Mouse (Mus musculus): ENCODE data around the gene Fyn. TPM values are rescaled to one million over a fixed set of nuclear protein-coding genes. Genes with fewer than 3 reads are reported as not detected.

Gene Fyn
- polyA plus RNA-seq, 1 experiment from 2014 or later = 32.6 TPM

GRCm38 (mm10) chr10:39440506-39440905, 71.9 kb downstream of the Fyn start:
- H3K9ac ChIP-seq (ENCODE audit: low read depth, low read length) = no peak overlapping the region
- H3K27ac ChIP-seq (ENCODE audit: low read depth, low read length) = no peak overlapping the region
- no peak overlapping the region for H3K4me2 ChIP-seq (replicated peaks; ENCODE audit: low read depth, low read length)
- H3K36me3 ChIP-seq (ENCODE audit: control insufficient read depth, insufficient read depth, low read length) = no peaks in the 10 kb centered on the region
- H3K9me3 ChIP-seq (ENCODE audit: control insufficient read depth, low read length) = no peaks in the 10 kb centered on the region
- no peak for ATAC-seq (ENCODE audit: low FRiP score, low TSS enrichment)
- WGBS = 72% methylated on average over 9 of the region's 9 CpGs
- H3K4me1 ChIP-seq (ENCODE audit: control insufficient read depth, insufficient read depth, low read length) = peaks cover 3% of the 10 kb centered on the region; the same call in 1 of the 2 replicates
- no peak overlapping the region for H3K4me3 ChIP-seq (ENCODE audit: low read length)
- H3K27me3 ChIP-seq (ENCODE audit: control insufficient read depth, insufficient read depth, low read length) = no peaks in the 10 kb centered on the region

- peaks cover 3% of the 10 kb centered on the region; the same call in 1 of the 2 replicates for H3K4me1 ChIP-seq (ENCODE audit: control insufficient read depth, insufficient read depth, low read length)
- H3K36me3 ChIP-seq (ENCODE audit: control insufficient read depth, insufficient read depth, low read length) = no peaks in the 10 kb centered on the region
- no peak overlapping the region for H3K27ac ChIP-seq (ENCODE audit: low read depth, low read length)
Observed at GRCm38 (mm10) chr10:39441636-39442035, 73.0 kb downstream of the Fyn start.

GRCm38 (mm10) chr10:39443122-39443521, 74.5 kb downstream of the Fyn start:
- H3K9me3 ChIP-seq (ENCODE audit: control insufficient read depth, low read length) = no peaks in the 10 kb centered on the region
- ATAC-seq (ENCODE audit: low FRiP score, low TSS enrichment) = no peak
- WGBS = 25% methylated on average over 2 of the region's 2 CpGs
- H3K4me1 ChIP-seq (ENCODE audit: control insufficient read depth, insufficient read depth, low read length) = peaks cover 3% of the 10 kb centered on the region; the same call in 1 of the 2 replicates
- H3K36me3 ChIP-seq (ENCODE audit: control insufficient read depth, insufficient read depth, low read length) = no peaks in the 10 kb centered on the region
- no peak overlapping the region for H3K27ac ChIP-seq (ENCODE audit: low read depth, low read length)
- no peak overlapping the region for H3K9ac ChIP-seq (ENCODE audit: low read depth, low read length)
- no peak overlapping the region for H3K4me3 ChIP-seq (ENCODE audit: low read length)
- no peaks in the 10 kb centered on the region for H3K27me3 ChIP-seq (ENCODE audit: control insufficient read depth, insufficient read depth, low read length)
- no peak overlapping the region for H3K4me2 ChIP-seq (replicated peaks; ENCODE audit: low read depth, low read length)

More at GRCm38 (mm10) chr10:39441636-39442035, 73.0 kb downstream of the Fyn start:
- H3K9me3 ChIP-seq (ENCODE audit: control insufficient read depth, low read length) = no peaks in the 10 kb centered on the region
- H3K27me3 ChIP-seq (ENCODE audit: control insufficient read depth, insufficient read depth, low read length) = no peaks in the 10 kb centered on the region
- no peak overlapping the region for H3K4me3 ChIP-seq (ENCODE audit: low read length)
- H3K4me2 ChIP-seq (replicated peaks; ENCODE audit: low read depth, low read length) = no peak overlapping the region
- H3K9ac ChIP-seq (ENCODE audit: low read depth, low read length) = no peak overlapping the region
- no peak for ATAC-seq (ENCODE audit: low FRiP score, low TSS enrichment)

- Histone ChIP-seq H3K4me3 (ENCODE audit: low read length) (no peak overlapping the region), H3K36me3 (ENCODE audit: control insufficient read depth, insufficient read depth, low read length) (no peaks in the 10 kb centered on the region), H3K4me2 (replicated peaks; ENCODE audit: low read depth, low read length) (no peak overlapping the region), H3K4me1 (ENCODE audit: control insufficient read depth, insufficient read depth, low read length) (peaks cover 5% of the 10 kb centered on the region), H3K27ac (ENCODE audit: low read depth, low read length) (no peak overlapping the region), H3K27me3 (ENCODE audit: control insufficient read depth, insufficient read depth, low read length) (no peaks in the 10 kb centered on the region), H3K9me3 (ENCODE audit: control insufficient read depth, low read length) (no peaks in the 10 kb centered on the region), H3K9ac (ENCODE audit: low read depth, low read length) (no peak overlapping the region)
- ATAC-seq (ENCODE audit: low FRiP score, low TSS enrichment) = no peak
Observed at GRCm38 (mm10) chr10:39443947-39444346, 75.3 kb downstream of the Fyn start.

- peaks cover 23% of the 10 kb centered on the region for H3K4me1 ChIP-seq (ENCODE audit: control insufficient read depth, insufficient read depth, low read length)
- H3K4me2 ChIP-seq (replicated peaks; ENCODE audit: low read depth, low read length) = no peak overlapping the region
- H3K9me3 ChIP-seq (ENCODE audit: control insufficient read depth, low read length) = no peaks in the 10 kb centered on the region
- no peaks in the 10 kb centered on the region for H3K27me3 ChIP-seq (ENCODE audit: control insufficient read depth, insufficient read depth, low read length)
- H3K4me3 ChIP-seq (ENCODE audit: low read length) = no peak overlapping the region
- 83% methylated on average over 11 of the region's 11 CpGs for WGBS
- no peak overlapping the region for H3K9ac ChIP-seq (ENCODE audit: low read depth, low read length)
- no peak overlapping the region for H3K27ac ChIP-seq (ENCODE audit: low read depth, low read length)
- H3K36me3 ChIP-seq (ENCODE audit: control insufficient read depth, insufficient read depth, low read length) = no peaks in the 10 kb centered on the region
- ATAC-seq (ENCODE audit: low FRiP score, low TSS enrichment) = no peak
Observed at GRCm38 (mm10) chr10:39445870-39446269, 77.2 kb downstream of the Fyn start.

GRCm38 (mm10) chr10:39446706-39447105, 78.1 kb downstream of the Fyn start:
- H3K36me3 ChIP-seq (ENCODE audit: control insufficient read depth, insufficient read depth, low read length) = no peaks in the 10 kb centered on the region
- H3K9ac ChIP-seq (ENCODE audit: low read depth, low read length) = no peak overlapping the region
- no peak overlapping the region for H3K4me2 ChIP-seq (replicated peaks; ENCODE audit: low read depth, low read length)
- ATAC-seq (ENCODE audit: low FRiP score, low TSS enrichment) = no peak
- H3K9me3 ChIP-seq (ENCODE audit: control insufficient read depth, low read length) = no peaks in the 10 kb centered on the region
- H3K4me3 ChIP-seq (ENCODE audit: low read length) = no peak overlapping the region
- no peaks in the 10 kb centered on the region for H3K27me3 ChIP-seq (ENCODE audit: control insufficient read depth, insufficient read depth, low read length)
- WGBS = 98% methylated on average over 5 of the region's 5 CpGs
- peaks cover 25% of the 10 kb centered on the region for H3K4me1 ChIP-seq (ENCODE audit: control insufficient read depth, insufficient read depth, low read length)
- H3K27ac ChIP-seq (ENCODE audit: low read depth, low read length) = no peak overlapping the region

GRCm38 (mm10) chr10:39449179-39449578, 80.5 kb downstream of the Fyn start:
- ATAC-seq (ENCODE audit: low FRiP score, low TSS enrichment) = no peak
- peaks cover 29% of the 10 kb centered on the region for H3K4me1 ChIP-seq (ENCODE audit: control insufficient read depth, insufficient read depth, low read length)
- 50% methylated on average over 4 of the region's 4 CpGs for WGBS

GRCm38 (mm10) chr10:39450356-39450755, 81.7 kb downstream of the Fyn start:
- Histone ChIP-seq H3K36me3 (ENCODE audit: control insufficient read depth, insufficient read depth, low read length) (no peaks in the 10 kb centered on the region), H3K4me3 (ENCODE audit: low read length) (no peak overlapping the region), H3K9me3 (ENCODE audit: control insufficient read depth, low read length) (no peaks in the 10 kb centered on the region), H3K27me3 (ENCODE audit: control insufficient read depth, insufficient read depth, low read length) (no peaks in the 10 kb centered on the region), H3K4me1 (ENCODE audit: control insufficient read depth, insufficient read depth, low read length) (peaks cover 31% of the 10 kb centered on the region), H3K27ac (ENCODE audit: low read depth, low read length) (peak overlapping the region; percentile 71), H3K9ac (ENCODE audit: low read depth, low read length) (no peak overlapping the region), H3K4me2 (replicated peaks; ENCODE audit: low read depth, low read length) (no peak overlapping the region)
- ATAC-seq (ENCODE audit: low FRiP score, low TSS enrichment) = no peak
- WGBS = 71% methylated on average over 8 of the region's 8 CpGs

More at GRCm38 (mm10) chr10:39449179-39449578, 80.5 kb downstream of the Fyn start:
- Histone ChIP-seq H3K36me3 (ENCODE audit: control insufficient read depth, insufficient read depth, low read length) (no peaks in the 10 kb centered on the region), H3K9me3 (ENCODE audit: control insufficient read depth, low read length) (no peaks in the 10 kb centered on the region), H3K27me3 (ENCODE audit: control insufficient read depth, insufficient read depth, low read length) (no peaks in the 10 kb centered on the region), H3K27ac (ENCODE audit: low read depth, low read length) (no peak overlapping the region; the same call in 1 of the 2 replicates), H3K4me2 (replicated peaks; ENCODE audit: low read depth, low read length) (no peak overlapping the region), H3K9ac (ENCODE audit: low read depth, low read length) (no peak overlapping the region), H3K4me3 (ENCODE audit: low read length) (no peak overlapping the region)

- Histone ChIP-seq H3K9ac (ENCODE audit: low read depth, low read length) (no peak overlapping the region), H3K4me1 (ENCODE audit: control insufficient read depth, insufficient read depth, low read length) (peaks cover 31% of the 10 kb centered on the region), H3K27ac (ENCODE audit: low read depth, low read length) (peak overlapping the region; percentile 37; the same call in 1 of the 2 replicates), H3K4me3 (ENCODE audit: low read length) (no peak overlapping the region), H3K36me3 (ENCODE audit: control insufficient read depth, insufficient read depth, low read length) (no peaks in the 10 kb centered on the region), H3K27me3 (ENCODE audit: control insufficient read depth, insufficient read depth, low read length) (no peaks in the 10 kb centered on the region), H3K9me3 (ENCODE audit: control insufficient read depth, low read length) (no peaks in the 10 kb centered on the region), H3K4me2 (replicated peaks; ENCODE audit: low read depth, low read length) (no peak overlapping the region)
- peak; percentile 18; the same call in 1 of the 2 replicates for ATAC-seq (ENCODE audit: low FRiP score, low TSS enrichment)
- 63% methylated on average over 6 of the region's 6 CpGs for WGBS
Observed at GRCm38 (mm10) chr10:39451065-39451464, 82.4 kb downstream of the Fyn start.

Measured in kidney, embryonic 14.5 days (tissue).